Mouse (Mus musculus) frontal cortex, postnatal 25 days (tissue): ENCODE results near the gene Ces3a.
"Not testable (repeated sequence)": the region's sequence is repeated elsewhere in the genome, so short reads cannot be mapped to it uniquely, and the experiment has no call there.

ENCODE experiments used
- DNase-seq, 2 experiments: peaks; one replicate each; pipeline ENCODE4 v3.0.0; 2022; ENCODE audit warnings: low spot score in 2 of 2

The Ces3a gene

GRCm38 (mm10) chr8:105048371-105048854 is at the start of gene Ces3a:
Ces3a (plus strand) TSS chr8:105048601.
- no peak for DNase-seq

GRCm38 (mm10) chr8:104999183-104999582 is 49.2 kb upstream of the Ces3a start:
- no peak for DNase-seq

GRCm38 (mm10) chr8:105000586-105000985 is 47.8 kb upstream of the Ces3a start, which contains the start of gene Ces2h:
Ces2h (plus strand) TSS chr8:105000853.
- no peak for DNase-seq

- DNase-seq, result no peak
Observed at GRCm38 (mm10) chr8:105010000-105010399, 38.4 kb upstream of the Ces3a start.

GRCm38 (mm10) chr8:105011136-105011535 is 37.3 kb upstream of the Ces3a start:
- DNase-seq, result no peak

- no peak for DNase-seq
Observed at GRCm38 (mm10) chr8:105014391-105014790, 34.0 kb upstream of the Ces3a start.

GRCm38 (mm10) chr8:105021954-105022353 is 26.4 kb upstream of the Ces3a start:
- no peak for DNase-seq

- no peak for DNase-seq
Observed at GRCm38 (mm10) chr8:105023087-105023486, 25.3 kb upstream of the Ces3a start.

GRCm38 (mm10) chr8:105025050-105025449 is 23.4 kb upstream of the Ces3a start:
- no peak for DNase-seq

- no peak for DNase-seq
Observed at GRCm38 (mm10) chr8:105043510-105043909, 4.9 kb upstream of the Ces3a start.

- DNase-seq, result no peak
Observed at GRCm38 (mm10) chr8:105045824-105046401, 2.5 kb upstream of the Ces3a start.

GRCm38 (mm10) chr8:105056211-105056610 is 7.8 kb downstream of the Ces3a start:
- DNase-seq, result no peak

- DNase-seq, result no peak
Observed at GRCm38 (mm10) chr8:105060056-105060455, 11.7 kb downstream of the Ces3a start.

- peak in 1 of 2 experiments; percentile 5 for DNase-seq
Observed at GRCm38 (mm10) chr8:105066761-105067160, 18.4 kb downstream of the Ces3a start.

GRCm38 (mm10) chr8:105067905-105068304 is 19.5 kb downstream of the Ces3a start:
- not testable (repeated sequence) for DNase-seq

- no peak for DNase-seq
Observed at GRCm38 (mm10) chr8:105068971-105069370, 20.6 kb downstream of the Ces3a start.

GRCm38 (mm10) chr8:105076601-105077000 is 28.2 kb downstream of the Ces3a start:
- no peak for DNase-seq

GRCm38 (mm10) chr8:105077071-105077470 is 28.7 kb downstream of the Ces3a start:
- no peak for DNase-seq

GRCm38 (mm10) chr8:105078591-105078990 is 30.2 kb downstream of the Ces3a start:
- no peak for DNase-seq

GRCm38 (mm10) chr8:105080814-105081336 is 32.5 kb downstream of the Ces3a start:
- no peak for DNase-seq

GRCm38 (mm10) chr8:105083449-105084050 is 35.1 kb downstream of the Ces3a start, which contains the start of gene Ces3b:
Ces3b (plus strand) TSS chr8:105083753.
- DNase-seq, result no peak

- not testable (repeated sequence) for DNase-seq
Observed at GRCm38 (mm10) chr8:105088166-105088565, 39.8 kb downstream of the Ces3a start.

GRCm38 (mm10) chr8:105088581-105088980 is 40.2 kb downstream of the Ces3a start:
- DNase-seq, result no peak
